Mouse (Mus musculus) intestine, postnatal 0 days (tissue): Measurements from ENCODE around the gene Iscu. TPM values are rescaled to one million over a fixed set of nuclear protein-coding genes. Genes with fewer than 3 reads are reported as not detected.

ENCODE experiments used
- ATAC-seq: fragments of 200-750 bp; cut with Nextera tagmentation; 2 replicates; pipeline ENCODE4 v1.8.0; 2017; ENCODE audit warnings: mild to moderate bottlenecking, moderate TSS enrichment, moderate library complexity
- H3K27ac ChIP-seq: fragments of 300-500 bp; sonication (generic); 2 replicates; pipeline ENCODE4 v1.5.1; 2014; ENCODE audit warnings: mild to moderate bottlenecking, low read depth, low read length, moderate library complexity
- H3K27me3 ChIP-seq: fragments of 300-500 bp; sonication (generic); replicated peaks from 2 replicates; pipeline ENCODE4 v1.6.1; 2014; ENCODE audit warnings: low read length, mixed read lengths; ENCODE audit not compliant: control insufficient read depth, insufficient read depth
- H3K36me3 ChIP-seq: fragments of 300-500 bp; sonication (generic); 2 replicates; pipeline ENCODE4 v1.6.1; 2014; ENCODE audit warnings: mild to moderate bottlenecking, moderate library complexity; ENCODE audit not compliant: control insufficient read depth, insufficient read depth
- H3K4me1 ChIP-seq: fragments of 300-500 bp; sonication (generic); replicated peaks from 2 replicates; pipeline ENCODE4 v1.6.1; 2014; ENCODE audit warnings: antibody characterized with exemption, low read length, mixed read lengths; ENCODE audit not compliant: control insufficient read depth, insufficient read depth
- H3K4me2 ChIP-seq: fragments of 300-500 bp; sonication (generic); replicated peaks from 2 replicates; pipeline ENCODE4 v1.6.1; 2014; ENCODE audit warnings: low read depth, mild to moderate bottlenecking, moderate library complexity
- H3K4me3 ChIP-seq: fragments of 300-500 bp; sonication (generic); 2 replicates; pipeline ENCODE4 v1.5.1; 2014; ENCODE audit warnings: low read depth, low read length
- H3K9ac ChIP-seq: fragments of 300-500 bp; sonication (generic); 2 replicates; pipeline ENCODE4 v1.6.1; 2014; ENCODE audit warnings: mild to moderate bottlenecking, low read depth, low read length
- H3K9me3 ChIP-seq: fragments of 300-500 bp; sonication (generic); 2 replicates; pipeline ENCODE4 v1.6.1; 2016; ENCODE audit warnings: mixed run types; ENCODE audit not compliant: control insufficient read depth
- CTCF ChIP-seq: sonication (generic); IDR thresholded peaks from 2 replicates; pipeline ENCODE4 v1.5.1; 2016; ENCODE audit warnings: low read depth, mild to moderate bottlenecking, control low read depth, antibody characterized with exemption, moderate library complexity
- WGBS: fragments of 180-500 bp; shearing (Covaris S2); extraction: QIAGEN DNeasy Blood & Tissue Kit; methylation state at CpG from one replicate; pipeline ENCODE4 v1.1.7; 2014; 5-methylcytosine and 5-hydroxymethylcytosine counted together
- polyA plus RNA-seq: library from polyadenylated mRNA; unstranded; fragments of >200 nt; fragmentation: Nextera tagmentation; extraction: Ambion mirVana; gene quantifications from 2 replicates; pipeline ENCODE4 v1.2.1, GENCODE M21; 2015

Iscu gene
- polyA plus RNA-seq, 1 experiment from 2014 or later, result 145 TPM

- H3K9ac ChIP-seq, result no peak overlapping the region
- no peak overlapping the region for H3K4me2 ChIP-seq
- no peak for ATAC-seq
- no peaks in the 10 kb centered on the region for H3K27me3 ChIP-seq
- no peaks in the 10 kb centered on the region; the same call in 1 of the 2 replicates for H3K4me1 ChIP-seq
- no peaks in the 10 kb centered on the region for H3K9me3 ChIP-seq
- no peak for TF ChIP-seq CTCF
- H3K36me3 ChIP-seq, result no peaks in the 10 kb centered on the region
- H3K27ac ChIP-seq, result no peak overlapping the region
- 36% methylated on average over 27 of the region's 27 CpGs for WGBS
- no peak overlapping the region for H3K4me3 ChIP-seq
Observed at GRCm38 (mm10) chr5:113814111-113815040, 41.8 kb downstream of the Iscu start.

GRCm38 (mm10) chr5:113815041-113815389, 42.5 kb downstream of the Iscu start:
- H3K4me1 ChIP-seq, result no peaks in the 10 kb centered on the region; the same call in 1 of the 2 replicates
- H3K27me3 ChIP-seq, result no peaks in the 10 kb centered on the region
- no peak overlapping the region for H3K4me2 ChIP-seq
- H3K9ac ChIP-seq, result no peak overlapping the region
- no peak overlapping the region for H3K4me3 ChIP-seq
- ATAC-seq, result no peak
- no peaks in the 10 kb centered on the region for H3K36me3 ChIP-seq
- no peaks in the 10 kb centered on the region for H3K9me3 ChIP-seq
- TF ChIP-seq CTCF, result no peak
- H3K27ac ChIP-seq, result no peak overlapping the region
- WGBS, result 54% methylated on average over 11 of the region's 11 CpGs

- Histone ChIP-seq H3K4me2 (0 out of 2 replicates have a peak overlapping the region, but pooled peaks have one; percentile 30), H3K9me3 (no peaks in the 10 kb centered on the region), H3K9ac (no peak overlapping the region), H3K27ac (no peak overlapping the region), H3K4me3 (no peak overlapping the region), H3K36me3 (no peaks in the 10 kb centered on the region), H3K27me3 (no peaks in the 10 kb centered on the region), H3K4me1 (no peaks in the 10 kb centered on the region; the same call in 1 of the 2 replicates)
- 13% methylated on average over 15 of the region's 15 CpGs for WGBS
- peak; percentile 92 for TF ChIP-seq CTCF
- no peak for ATAC-seq
Observed at GRCm38 (mm10) chr5:113815638-113816152, 43.1 kb downstream of the Iscu start.

- Histone ChIP-seq H3K27ac (no peak overlapping the region), H3K4me2 (no peak overlapping the region), H3K4me3 (no peak overlapping the region), H3K27me3 (no peaks in the 10 kb centered on the region), H3K9ac (no peak overlapping the region), H3K4me1 (no peaks in the 10 kb centered on the region; the same call in 1 of the 2 replicates), H3K36me3 (no peaks in the 10 kb centered on the region), H3K9me3 (no peaks in the 10 kb centered on the region)
- TF ChIP-seq CTCF, result no peak
- no peak for ATAC-seq
- 60% methylated on average over 14 of the region's 14 CpGs for WGBS
Observed at GRCm38 (mm10) chr5:113818572-113818971, 46.0 kb downstream of the Iscu start.

- no peaks in the 10 kb centered on the region for H3K9me3 ChIP-seq
- TF ChIP-seq CTCF, result no peak
- no peak overlapping the region for H3K27ac ChIP-seq
- no peak for ATAC-seq
- no peak overlapping the region for H3K9ac ChIP-seq
- H3K4me1 ChIP-seq, result no peaks in the 10 kb centered on the region
- H3K4me3 ChIP-seq, result no peak overlapping the region
- 88% methylated on average over 4 of the region's 4 CpGs for WGBS
- no peak overlapping the region for H3K4me2 ChIP-seq
- no peaks in the 10 kb centered on the region for H3K27me3 ChIP-seq
- H3K36me3 ChIP-seq, result no peaks in the 10 kb centered on the region
Observed at GRCm38 (mm10) chr5:113824228-113824627, 51.7 kb downstream of the Iscu start.

GRCm38 (mm10) chr5:113825558-113825957, 53.0 kb downstream of the Iscu start:
- no peak for TF ChIP-seq CTCF
- Histone ChIP-seq H3K4me3 (no peak overlapping the region), H3K27me3 (no peaks in the 10 kb centered on the region), H3K27ac (no peak overlapping the region), H3K4me2 (no peak overlapping the region), H3K36me3 (no peaks in the 10 kb centered on the region), H3K9me3 (no peaks in the 10 kb centered on the region), H3K4me1 (no peaks in the 10 kb centered on the region), H3K9ac (no peak overlapping the region)
- WGBS, result 75% methylated on average over 7 of the region's 7 CpGs
- no peak for ATAC-seq
